Mouse (Mus musculus): ENCODE measurements at regions not wholly inside any gene's neighbourhood (a gene's known extent, or its start where the extent isn't known, plus 50 kb on each side); places are given as distances from the start of the nearest gene placed in this dataset.

DNA sequence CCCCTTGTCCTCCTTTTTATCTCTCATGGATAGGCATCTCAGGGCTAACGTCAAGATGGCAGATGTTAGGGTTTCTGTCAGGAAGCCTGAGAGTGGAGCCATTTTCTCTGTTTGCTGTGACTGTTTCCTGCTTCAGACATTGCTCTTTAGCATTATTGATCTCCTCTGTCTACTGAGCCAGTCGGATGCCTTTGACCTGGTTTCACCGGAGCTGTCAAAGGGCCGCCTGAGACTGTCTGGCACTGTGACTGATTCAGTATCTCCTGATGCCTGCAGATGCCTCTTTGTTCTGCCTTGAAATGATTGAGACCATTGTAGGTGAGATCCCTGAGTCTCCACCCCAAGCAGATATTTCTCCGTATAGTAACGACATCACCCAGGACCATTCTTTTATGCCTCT lies 239.5 kb upstream of the Ubash3b start:
- Histone ChIP-seq H3K9ac (replicated peaks) (no peak overlapping the region), H3K27me3 (no peaks in the 10 kb centered on the region), H3K4me2 (replicated peaks) (no peak overlapping the region), H3K4me3 (no peak overlapping the region), H3K4me1 (peaks cover 8% of the 10 kb centered on the region), H3K36me3 (peaks cover 44% of the 10 kb centered on the region), H3K27ac (replicated peaks) (peak overlapping the region; percentile 50), H3K9me3 (no peaks in the 10 kb centered on the region)
- no peak for ATAC-seq (ENCODE audit: low FRiP score, low read depth)
- WGBS = 77% methylated on average over 6 of the region's 6 CpGs

DNA sequence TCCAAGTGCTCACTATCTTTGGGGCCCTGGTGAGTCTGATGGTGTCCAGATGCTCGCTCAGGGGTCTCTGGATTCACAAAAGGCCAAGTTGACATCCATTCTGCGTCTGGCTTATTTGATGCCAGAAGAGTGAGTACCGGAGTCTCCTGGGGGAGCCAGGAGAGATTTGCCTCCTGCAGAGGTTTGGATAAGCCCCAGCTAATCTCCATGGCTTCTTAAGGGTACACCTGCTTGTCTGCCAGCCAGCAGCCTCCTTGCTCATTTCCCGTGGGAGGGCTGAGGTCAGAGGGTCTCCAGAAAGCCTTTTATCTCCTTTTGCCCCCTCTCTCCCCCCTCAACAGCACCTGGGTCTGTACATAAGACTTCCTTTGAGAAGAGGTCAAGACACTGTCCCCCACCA lies 234.0 kb upstream of the Ubash3b start:
- H3K4me3 ChIP-seq = no peak overlapping the region
- no peaks in the 10 kb centered on the region for H3K9me3 ChIP-seq
- peak overlapping the region; percentile 56; the same call in 1 of the 2 replicates for H3K27ac ChIP-seq (replicated peaks)
- WGBS = 3% methylated on average over 4 of the region's 4 CpGs
- H3K4me1 ChIP-seq = peaks cover 29% of the 10 kb centered on the region
- H3K9ac ChIP-seq (replicated peaks) = no peak overlapping the region
- no peak overlapping the region for H3K4me2 ChIP-seq (replicated peaks)
- ATAC-seq (ENCODE audit: low FRiP score, low read depth) = peak; percentile 49; the same call in 1 of the 2 replicates
- H3K27me3 ChIP-seq = no peaks in the 10 kb centered on the region
- peaks cover 36% of the 10 kb centered on the region for H3K36me3 ChIP-seq

GRCm38 (mm10) chr9:41391591-41392320 lies 230.3 kb upstream of the Ubash3b start:
- 45% methylated on average over 6 of the region's 6 CpGs for WGBS
- ATAC-seq (ENCODE audit: low FRiP score, low read depth) = no peak
- peak overlapping the region; percentile 57 for H3K27ac ChIP-seq (replicated peaks)

DNA sequence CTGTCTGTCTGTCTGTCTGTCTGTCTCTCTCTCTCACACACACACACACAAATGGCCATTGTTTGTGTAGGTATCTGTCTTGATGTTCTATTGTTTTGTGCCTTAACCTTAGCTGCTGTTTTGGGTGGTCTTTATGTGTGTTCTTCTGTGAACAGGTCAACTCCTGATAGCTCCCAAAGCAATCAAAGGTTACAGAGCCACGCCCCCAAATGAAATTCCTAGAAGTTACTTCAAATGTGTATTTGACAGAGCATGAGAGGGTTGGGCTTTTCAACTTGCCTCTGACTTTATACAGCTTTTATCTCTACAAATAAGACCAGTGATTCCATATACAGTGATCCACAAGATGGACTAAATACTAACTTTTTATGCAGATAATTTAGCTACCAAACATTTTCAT lies 217.8 kb upstream of the Ubash3b start:
- peak overlapping the region; percentile 54 for H3K4me2 ChIP-seq (replicated peaks)
- peak overlapping the region; percentile 72 for H3K9ac ChIP-seq (replicated peaks)
- peaks cover 3% of the 10 kb centered on the region; the same call in 1 of the 2 replicates for H3K36me3 ChIP-seq
- no peaks in the 10 kb centered on the region for H3K27me3 ChIP-seq
- H3K4me1 ChIP-seq = peaks cover 65% of the 10 kb centered on the region
- ATAC-seq (ENCODE audit: low FRiP score, low read depth) = no peak
- WGBS = 48% methylated on average over 1 of the region's 1 CpGs
- peak overlapping the region; percentile 46 for H3K4me3 ChIP-seq
- peak overlapping the region; percentile 99 for H3K27ac ChIP-seq (replicated peaks)
- H3K9me3 ChIP-seq = no peaks in the 10 kb centered on the region

More at GRCm38 (mm10) chr9:41391591-41392320, 230.3 kb upstream of the Ubash3b start:
- Histone ChIP-seq H3K27me3 (no peaks in the 10 kb centered on the region), H3K4me3 (no peak overlapping the region), H3K9me3 (no peaks in the 10 kb centered on the region), H3K36me3 (peaks cover 24% of the 10 kb centered on the region), H3K4me1 (peaks cover 28% of the 10 kb centered on the region), H3K4me2 (replicated peaks) (no peak overlapping the region), H3K9ac (replicated peaks) (no peak overlapping the region)

DNA sequence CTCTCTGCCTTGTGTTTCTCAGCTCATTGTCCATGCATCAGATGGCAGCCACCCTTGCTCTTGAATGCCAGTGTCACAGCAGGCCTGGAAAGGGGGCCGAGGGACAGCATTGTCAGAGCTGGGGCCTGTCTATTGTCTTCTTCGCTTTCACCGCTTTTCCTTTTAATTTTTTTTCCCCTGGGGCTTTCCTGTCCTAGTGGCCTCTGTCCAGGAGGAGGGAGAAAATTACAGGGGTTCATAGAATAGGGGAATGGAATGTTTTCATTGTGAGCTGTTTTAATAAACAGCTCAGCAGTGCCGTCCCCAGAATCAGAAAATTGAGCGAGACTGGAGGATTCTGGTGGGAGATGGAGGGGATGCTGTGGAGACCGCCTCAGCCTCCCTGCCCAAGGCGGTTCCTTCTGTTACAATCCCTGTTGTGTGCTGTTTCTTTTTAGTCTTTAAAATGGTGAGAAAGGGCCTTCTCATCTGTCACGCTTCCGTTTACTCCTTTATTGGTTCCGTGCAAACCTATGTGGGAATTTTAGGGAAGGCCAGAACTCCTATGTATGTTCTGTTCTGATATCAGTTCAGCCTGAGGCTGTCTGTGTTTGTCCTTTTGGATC lies 217.2 kb upstream of the Ubash3b start:
- Histone ChIP-seq H3K9me3 (no peaks in the 10 kb centered on the region), H3K27me3 (no peaks in the 10 kb centered on the region), H3K9ac (replicated peaks) (peak overlapping the region; percentile 72), H3K4me2 (replicated peaks) (peak overlapping the region; percentile 54), H3K36me3 (peaks cover 3% of the 10 kb centered on the region; the same call in 1 of the 2 replicates), H3K4me1 (peaks cover 64% of the 10 kb centered on the region), H3K27ac (replicated peaks) (peak overlapping the region; percentile 99), H3K4me3 (peak overlapping the region; percentile 46)
- 4% methylated on average over 10 of the region's 10 CpGs for WGBS
- peak; percentile 73; the same call in 1 of the 2 replicates for ATAC-seq (ENCODE audit: low FRiP score, low read depth)

DNA sequence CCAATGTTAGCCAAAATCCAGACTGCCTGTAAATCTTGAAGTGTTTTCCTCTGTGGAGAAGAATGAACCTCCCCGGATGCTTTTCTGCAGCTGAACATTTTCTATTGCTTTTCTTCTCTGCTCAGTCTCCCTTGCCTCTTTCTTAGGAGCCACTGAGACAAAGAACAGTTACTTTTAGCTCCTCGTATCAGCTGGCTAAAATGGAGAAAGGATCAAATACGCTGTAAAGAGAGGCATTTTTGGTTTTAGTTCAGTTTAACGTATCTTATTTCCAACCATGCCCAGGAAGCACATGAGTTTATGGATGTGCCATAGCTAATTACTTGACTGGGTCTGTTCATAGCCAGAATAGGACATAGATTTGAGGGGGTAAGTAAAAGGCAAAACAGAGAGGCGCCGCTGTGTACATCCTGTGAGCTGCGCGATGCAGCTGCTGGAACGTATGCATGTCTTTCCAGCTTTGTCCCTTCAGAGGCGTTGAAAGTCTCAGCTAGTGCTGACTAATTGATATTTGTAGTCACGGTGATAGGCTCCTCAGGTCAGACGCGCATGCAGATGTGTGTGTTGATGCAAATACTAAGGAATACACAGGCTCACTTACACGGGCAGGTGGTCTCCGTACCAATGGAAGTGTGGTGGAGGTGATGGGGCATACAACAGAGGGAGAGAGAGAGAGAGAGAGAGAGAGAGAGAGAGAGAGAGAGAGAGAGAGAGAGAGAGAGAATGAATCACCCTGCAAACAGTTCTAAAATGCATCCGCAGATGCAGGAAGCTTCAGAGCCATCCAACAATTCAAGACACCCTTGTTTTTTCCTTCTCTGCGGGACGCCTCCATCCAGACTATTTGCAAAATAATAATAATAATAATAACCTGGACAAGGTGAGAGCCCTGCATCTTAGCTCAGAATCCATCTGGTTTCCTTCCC lies 216.5 kb upstream of the Ubash3b start:
- peak; percentile 57 for ATAC-seq (ENCODE audit: low FRiP score, low read depth)
- 17% methylated on average over 18 of the region's 18 CpGs for WGBS
- Histone ChIP-seq H3K4me2 (replicated peaks) (peak overlapping the region; percentile 54), H3K4me3 (peak overlapping the region; percentile 46), H3K27me3 (no peaks in the 10 kb centered on the region), H3K36me3 (peaks cover 3% of the 10 kb centered on the region; the same call in 1 of the 2 replicates), H3K9ac (replicated peaks) (peak overlapping the region; percentile 72), H3K27ac (replicated peaks) (peak overlapping the region; percentile 99), H3K9me3 (no peaks in the 10 kb centered on the region), H3K4me1 (peaks cover 64% of the 10 kb centered on the region)

DNA sequence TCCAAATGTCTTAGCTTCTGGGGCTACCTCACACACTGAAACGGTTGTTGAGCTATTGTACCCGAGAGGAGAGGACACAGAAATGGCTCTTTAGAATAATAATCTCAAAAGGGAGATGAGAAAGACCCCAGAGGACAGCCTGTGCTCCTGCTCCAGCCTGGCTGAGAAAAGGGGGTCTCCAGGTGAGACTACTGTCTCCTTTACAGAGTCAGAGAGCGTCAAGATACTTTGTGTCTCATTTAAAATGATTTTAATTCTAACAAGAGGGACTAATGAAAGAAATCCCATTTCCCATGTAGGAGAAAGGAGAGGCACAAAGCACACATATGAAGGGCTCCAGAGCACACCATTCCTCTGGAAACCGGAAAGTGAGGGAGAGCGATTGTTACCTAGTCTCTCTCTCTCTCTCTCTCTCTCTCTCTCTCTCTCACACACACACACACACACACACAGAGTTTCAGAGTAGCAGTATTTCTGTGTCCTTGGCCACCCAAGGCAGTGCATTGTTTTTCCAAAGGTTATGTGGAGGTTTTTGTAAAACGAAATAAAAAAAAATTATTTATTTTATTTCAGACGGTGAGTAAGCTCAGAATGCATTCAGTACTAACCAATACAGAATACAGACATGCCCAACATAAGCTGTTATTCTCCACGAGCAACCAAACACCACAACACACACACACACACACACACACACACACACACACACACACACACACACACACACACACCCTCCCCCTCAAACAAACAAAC lies 215.6 kb upstream of the Ubash3b start:
- no peak for ATAC-seq (ENCODE audit: low FRiP score, low read depth)
- WGBS = 23% methylated on average over 8 of the region's 8 CpGs
- H3K27ac ChIP-seq (replicated peaks) = peak overlapping the region; percentile 99
- peak overlapping the region; percentile 46 for H3K4me3 ChIP-seq
- H3K4me1 ChIP-seq = peaks cover 64% of the 10 kb centered on the region
- H3K4me2 ChIP-seq (replicated peaks) = peak overlapping the region; percentile 54
- peak overlapping the region; percentile 72 for H3K9ac ChIP-seq (replicated peaks)
- H3K36me3 ChIP-seq = peaks cover 3% of the 10 kb centered on the region; the same call in 1 of the 2 replicates
- no peaks in the 10 kb centered on the region for H3K9me3 ChIP-seq
- H3K27me3 ChIP-seq = no peaks in the 10 kb centered on the region

DNA sequence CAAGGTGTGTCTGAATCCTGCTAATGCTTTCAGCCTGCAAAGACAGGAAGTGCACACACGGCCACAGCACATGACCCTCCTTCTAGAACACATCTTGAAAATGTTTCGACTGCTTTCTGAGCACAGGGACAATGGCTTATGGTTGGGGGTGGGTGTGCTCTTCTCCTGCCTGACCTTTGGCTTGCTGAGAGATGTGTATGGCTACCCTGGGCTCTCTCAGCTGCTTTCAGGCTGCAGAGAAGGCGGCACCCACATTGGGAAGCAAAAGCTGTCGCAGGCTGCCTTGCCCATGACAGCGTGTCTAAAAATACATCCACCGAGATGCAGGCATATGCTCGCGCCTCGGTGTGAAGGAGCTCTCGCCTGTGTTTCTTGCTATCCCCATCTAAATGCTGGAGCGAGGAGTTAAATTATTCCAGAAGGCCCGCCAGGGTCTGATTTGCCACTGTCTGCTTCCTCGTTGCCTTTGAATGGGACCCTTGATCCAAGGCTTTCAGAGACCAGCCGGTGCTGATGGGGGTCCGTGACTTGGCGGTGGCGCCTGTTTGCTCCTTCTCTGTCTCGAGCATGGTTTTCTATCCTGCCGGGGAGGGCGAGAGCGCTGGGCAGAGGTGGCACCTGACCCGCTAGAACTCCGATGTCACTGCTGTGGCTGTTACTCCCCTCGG lies 214.6 kb upstream of the Ubash3b start:
- ATAC-seq (ENCODE audit: low FRiP score, low read depth) = peak; percentile 53
- peak overlapping the region; percentile 46 for H3K4me3 ChIP-seq
- no peaks in the 10 kb centered on the region for H3K9me3 ChIP-seq
- H3K4me1 ChIP-seq = peaks cover 64% of the 10 kb centered on the region
- H3K36me3 ChIP-seq = no peaks in the 10 kb centered on the region
- H3K9ac ChIP-seq (replicated peaks) = peak overlapping the region; percentile 72
- 3% methylated on average over 24 of the region's 24 CpGs for WGBS
- peak overlapping the region; percentile 54 for H3K4me2 ChIP-seq (replicated peaks)
- H3K27me3 ChIP-seq = no peaks in the 10 kb centered on the region
- peak overlapping the region; percentile 99 for H3K27ac ChIP-seq (replicated peaks)

DNA sequence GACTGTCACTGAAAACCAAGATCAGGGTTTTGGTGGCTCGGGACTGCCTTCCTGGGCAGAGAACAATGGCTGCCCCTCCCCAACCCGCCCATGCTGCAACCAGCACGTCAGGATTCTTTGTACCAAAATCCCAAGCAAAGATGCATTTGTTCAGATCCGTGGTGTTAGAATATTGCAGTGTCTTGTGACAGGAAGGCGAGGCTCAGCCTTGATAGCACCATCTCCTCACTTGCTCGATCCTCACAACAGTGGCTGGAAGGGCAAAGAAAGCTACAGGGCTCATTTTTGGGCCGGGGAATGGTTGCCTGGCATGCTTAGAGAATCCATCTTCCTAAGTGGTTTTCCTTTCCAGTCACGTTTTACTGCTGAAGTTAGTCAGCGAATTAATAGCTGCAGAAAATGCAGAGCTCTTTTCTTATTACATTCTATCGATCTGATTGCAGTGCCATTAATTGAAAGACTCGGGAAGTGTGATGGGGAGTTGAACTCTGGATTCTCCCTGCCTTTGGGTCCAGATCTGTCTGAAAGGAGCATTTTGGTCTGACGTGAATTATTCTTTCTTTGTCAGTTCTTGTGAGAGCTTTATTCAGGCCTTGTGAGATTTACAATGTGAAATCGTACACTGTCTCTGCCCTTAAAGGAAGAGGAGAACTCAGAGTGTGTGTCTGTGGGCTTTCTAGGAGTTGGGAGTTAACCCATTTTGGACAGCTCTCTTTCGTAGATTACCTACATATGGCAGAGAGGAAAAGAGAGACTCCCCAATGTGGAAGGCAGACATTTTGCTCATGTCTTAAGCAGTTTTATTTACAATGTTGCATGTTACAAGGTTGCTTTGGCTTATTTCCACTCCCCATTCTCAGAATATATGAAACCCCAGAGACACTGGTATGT lies 213.3 kb upstream of the Ubash3b start:
- Histone ChIP-seq H3K9me3 (no peaks in the 10 kb centered on the region), H3K36me3 (no peaks in the 10 kb centered on the region), H3K27me3 (no peaks in the 10 kb centered on the region), H3K27ac (replicated peaks) (peak overlapping the region; percentile 99), H3K4me2 (replicated peaks) (peak overlapping the region; percentile 26), H3K9ac (replicated peaks) (peak overlapping the region; percentile 25; the same call in 1 of the 2 replicates), H3K4me3 (no peak overlapping the region), H3K4me1 (peaks cover 54% of the 10 kb centered on the region)
- ATAC-seq (ENCODE audit: low FRiP score, low read depth) = no peak
- 22% methylated on average over 14 of the region's 14 CpGs for WGBS

DNA sequence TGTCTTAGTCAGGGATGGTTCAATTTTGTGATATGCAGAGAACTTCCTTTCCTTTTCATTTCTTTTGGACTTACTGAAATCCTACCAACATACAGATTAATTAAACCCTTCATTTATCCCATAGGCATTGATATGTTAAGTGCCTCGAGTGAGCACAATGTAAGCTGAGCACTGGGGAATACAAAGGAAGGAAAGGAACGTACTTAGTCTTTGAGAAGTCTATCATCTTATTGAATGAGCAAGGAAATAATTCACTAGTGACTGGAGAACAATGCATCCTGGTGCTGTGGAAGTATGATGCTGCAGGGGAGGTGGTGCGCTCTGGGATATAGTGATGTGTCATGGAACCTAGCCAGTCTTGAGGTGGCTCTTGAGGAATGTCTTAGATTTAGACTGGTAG lies 204.9 kb upstream of the Ubash3b start:
- peak; percentile 27; the same call in 1 of the 2 replicates for ATAC-seq (ENCODE audit: low FRiP score, low read depth)
- H3K9me3 ChIP-seq = no peaks in the 10 kb centered on the region
- H3K27ac ChIP-seq (replicated peaks) = 0 out of 2 replicates have a peak overlapping the region, but pooled peaks have one; percentile 46
- 22% methylated on average over 3 of the region's 3 CpGs for WGBS
- H3K4me3 ChIP-seq = no peak overlapping the region
- H3K9ac ChIP-seq (replicated peaks) = no peak overlapping the region
- no peaks in the 10 kb centered on the region for H3K36me3 ChIP-seq
- peaks cover 24% of the 10 kb centered on the region for H3K4me1 ChIP-seq
- H3K27me3 ChIP-seq = no peaks in the 10 kb centered on the region
- H3K4me2 ChIP-seq (replicated peaks) = no peak overlapping the region
